Comparison of ENCODE assay signal across 23 mouse cellular contexts in genomic region chr2:118905433-118906117, GRCm38 (mm10). TPM values are rescaled to one million over a fixed set of nuclear protein-coding genes. Genes with fewer than 3 reads are reported as not detected.
DNase-seq lines count a peak whose midpoint lies in the region; ATAC-seq lines count a peak whose summit lies in the region.
"Had no signal": no experiment of that assay in that cellular context is flagged by ENCODE, and none has a peak within 500 bp of the region (broad histone marks: within the 10 kb centered on the region; RNA-seq: fewer than 3 reads in every experiment).

No protein-coding gene starts in this region.

- H3K36me3 ChIP-seq in kidney, embryonic 15.5 days, result no peaks in the 10 kb centered on the region
- H3K36me3 ChIP-seq: forebrain, embryonic 15.5 days; hindbrain, embryonic 12.5 days; limb, embryonic 12.5 days; liver, embryonic 12.5 days; midbrain, embryonic 12.5 days; neural tube, embryonic 15.5 days had no signal

- H3K4me2 ChIP-seq in kidney, embryonic 15.5 days, result no peak overlapping the region
- H3K4me2 ChIP-seq: forebrain, embryonic 15.5 days; heart, embryonic 11.5 days; hindbrain, embryonic 12.5 days; limb, embryonic 12.5 days; liver, embryonic 12.5 days; midbrain, embryonic 12.5 days; neural tube, embryonic 15.5 days had no signal

- DNase-seq in spleen, postnatal 36 days (ENCODE audit: low spot score in 2 of 2), result peak; percentile 52 to 56
- no peak for DNase-seq in spleen, postnatal 4 days (ENCODE audit: low spot score in 2 of 2)
- DNase-seq in NIH3T3 (ENCODE audit: low read depth), result peak; percentile 17
- no peak for DNase-seq in layer of hippocampus, postnatal 14 days (ENCODE audit: low spot score in 2 of 2)
- no peak for DNase-seq in lung, postnatal 10 days
- DNase-seq: cerebellum, adult 9-10 months; heart, postnatal 10 days; kidney, postnatal 4 days; layer of hippocampus, adult 9-11 months; lung, adult 2 months; lung, postnatal 36 days; right cerebral cortex, postnatal 25 days had no signal

- no peak overlapping the region for H3K4me3 ChIP-seq in kidney, embryonic 15.5 days (replicated peaks)
- H3K4me3 ChIP-seq: forebrain, embryonic 15.5 days; hindbrain, embryonic 12.5 days; limb, embryonic 12.5 days; liver, embryonic 12.5 days; midbrain, embryonic 12.5 days; myocyte; neural tube, embryonic 15.5 days had no signal

- no peak overlapping the region for H3K27ac ChIP-seq in kidney, embryonic 15.5 days
- H3K27ac ChIP-seq: forebrain, embryonic 15.5 days; hindbrain, embryonic 12.5 days; limb, embryonic 12.5 days; liver, embryonic 12.5 days; midbrain, embryonic 12.5 days; neural tube, embryonic 15.5 days had no signal

- ATAC-seq in megakaryocyte progenitor cell, adult 5-6 weeks (replicated peaks; ENCODE audit: poor library complexity), result 0 out of 2 replicates have a peak, but pooled peaks have one; percentile 7
- no peak for ATAC-seq in kidney, embryonic 15.5 days (replicated peaks; ENCODE audit: low FRiP score)
- ATAC-seq: forebrain, embryonic 15.5 days; intestine, embryonic 16.5 days; liver, embryonic 12.5 days had no signal

- peaks cover 19% of the 10 kb centered on the region; the same call in 1 of the 2 replicates for H3K27me3 ChIP-seq in kidney, embryonic 15.5 days
- H3K27me3 ChIP-seq: forebrain, embryonic 15.5 days; neural tube, embryonic 15.5 days had no signal

- H3K9ac ChIP-seq in kidney, embryonic 15.5 days, result no peak overlapping the region
- H3K9ac ChIP-seq: forebrain, embryonic 15.5 days; hindbrain, embryonic 12.5 days; limb, embryonic 12.5 days; liver, embryonic 12.5 days; midbrain, embryonic 12.5 days; neural tube, embryonic 15.5 days had no signal

- WGBS in kidney, embryonic 15.5 days, result 70% methylated on average over 7 of the region's 7 CpGs

- peaks cover 40% of the 10 kb centered on the region for H3K4me1 ChIP-seq in kidney, embryonic 15.5 days

- no peaks in the 10 kb centered on the region for H3K9me3 ChIP-seq in kidney, embryonic 15.5 days (replicated peaks)
- H3K9me3 ChIP-seq: forebrain, embryonic 15.5 days; hindbrain, embryonic 12.5 days; limb, embryonic 12.5 days; liver, embryonic 12.5 days; midbrain, embryonic 12.5 days; neural tube, embryonic 15.5 days had no signal

RNA-seq across cellular contexts. Expression of gene Bahd1, which starts 5.4 kb away (rescaled TPM):
- total RNA-seq in megakaryocyte progenitor cell, adult 5-6 weeks (2015), result 6.0 and 6.5 TPM in 2 replicates
- total RNA-seq in megakaryocyte progenitor cell, adult 5-6 weeks (2017), result 4.9 and 7.1 TPM in 2 replicates
- 3.8 and 4.4 TPM in 2 replicates for polyA plus RNA-seq in kidney, embryonic 15.5 days (2015; fragmentation: Nextera tagmentation; extraction: Ambion mirVana)
- 10 to 100 TPM; 36.6 to 36.7 TPM for total RNA-seq in layer of hippocampus, postnatal 14 days (2021)

RNA-seq across cellular contexts. Expression of gene Chst14, which starts 20.7 kb away (rescaled TPM):
- total RNA-seq in megakaryocyte progenitor cell, adult 5-6 weeks (2015), result 4.6 and 5.7 TPM in 2 replicates
- total RNA-seq in megakaryocyte progenitor cell, adult 5-6 weeks (2017), result 1.5 and 4.7 TPM in 2 replicates
- 25.9 and 28.4 TPM in 2 replicates for polyA plus RNA-seq in kidney, embryonic 15.5 days (2015; fragmentation: Nextera tagmentation; extraction: Ambion mirVana)
- 1 to 10 TPM; 2.5 to 3.2 TPM for total RNA-seq in layer of hippocampus, postnatal 14 days (2021)

RNA-seq across cellular contexts. Expression of gene Ivd, which starts 43.8 kb away (rescaled TPM):
- total RNA-seq in megakaryocyte progenitor cell, adult 5-6 weeks (2015), result 25.9 and 29.6 TPM in 2 replicates
- total RNA-seq in megakaryocyte progenitor cell, adult 5-6 weeks (2017), result 37.4 and 39.7 TPM in 2 replicates
- polyA plus RNA-seq in kidney, embryonic 15.5 days (2015; fragmentation: Nextera tagmentation; extraction: Ambion mirVana), result 71.6 and 82.8 TPM in 2 replicates
- total RNA-seq in layer of hippocampus, postnatal 14 days (2021), result 100 to 1,000 TPM in 1 of 2 experiments, 10 to 100 TPM in 1; 97.2 to 126 TPM

Comparison
In these comparisons a context has a peak if more than half of its experiments do, and no peak if none do; other contexts are left out.
1. DNase-seq: peak in spleen, postnatal 36 days (2 of 2) and NIH3T3 (single experiment); none in spleen, postnatal 4 days (0 of 2), layer of hippocampus, postnatal 14 days (0 of 2) and lung, postnatal 10 days (single experiment).
2. RNA of gene Bahd1, which starts 5.4 kb away (total RNA-seq): 36.6 to 36.7 TPM in layer of hippocampus, postnatal 14 days; 4.9 to 7.1 TPM in megakaryocyte progenitor cell, adult 5-6 weeks; every median in the first group is over 4 times any median in the second.